Mouse (Mus musculus) cerebellum, adult 2 months (tissue): ENCODE results near the gene Olfr970.

ENCODE experiments used
- CTCF ChIP-seq: fragments of 200-500 bp; IDR thresholded peaks from 2 replicates; pipeline ENCODE4 v1.5.1; 2011; ENCODE audit warnings: low read depth, mild to moderate bottlenecking, control low read depth, low read length, moderate library complexity, borderline replicate concordance; ENCODE audit not compliant: insufficient read depth
- POLR2A ChIP-seq: fragments of 200-500 bp; IDR thresholded peaks from 2 replicates; pipeline ENCODE4 v1.6.1; 2011; ENCODE audit warnings: low read length, control low read depth, borderline replicate concordance; ENCODE audit not compliant: insufficient read depth

- TF ChIP-seq POLR2A = no peak
- no peak for TF ChIP-seq CTCF
Measured at GRCm38 (mm10) chr9:39783153-39783552, 25.5 kb upstream of the Olfr970 start, which contains the start of gene Olfr968.
